Mouse (Mus musculus) heart, adult 2 months (tissue): ENCODE results near the gene Cebpa. TPM values are rescaled to one million over a fixed set of nuclear protein-coding genes. Genes with fewer than 3 reads are reported as not detected.

ENCODE experiments used
- DNase-seq, 2 experiments: peaks; one replicate each; pipeline ENCODE4 v3.0.0; 2021
- H3K27ac ChIP-seq: fragments of 200-600 bp; 2 replicates; pipeline ENCODE4 v1.8.1; 2022
- H3K27me3 ChIP-seq: fragments of 200-500 bp; 2 replicates; pipeline ENCODE4 v1.6.1; 2012; ENCODE audit warnings: mild to moderate bottlenecking, low read length, inconsistent platforms, mixed read lengths; ENCODE audit not compliant: control insufficient read depth, insufficient read depth
- H3K36me3 ChIP-seq: fragments of 200-500 bp; 2 replicates; pipeline ENCODE4 v1.6.1; 2012; ENCODE audit warnings: low read length, inconsistent platforms; ENCODE audit not compliant: control insufficient read depth, insufficient read depth
- H3K4me1 ChIP-seq: fragments of 200-500 bp; 2 replicates; pipeline ENCODE4 v1.6.1; 2011; ENCODE audit warnings: low read length; ENCODE audit not compliant: control insufficient read depth, insufficient read depth
- H3K4me3 ChIP-seq: fragments of 200-600 bp; 2 replicates; pipeline ENCODE4 v1.8.1; 2022
- H3K79me2 ChIP-seq: fragments of 200-500 bp; replicated peaks from 2 replicates; pipeline ENCODE4 v1.6.1; 2012; ENCODE audit warnings: mild to moderate bottlenecking, inconsistent platforms, low read length, moderate library complexity, mixed read lengths; ENCODE audit not compliant: control insufficient read depth, insufficient read depth
- H3K9ac ChIP-seq: fragments of 200-500 bp; 2 replicates; pipeline ENCODE4 v1.6.1; 2012; ENCODE audit warnings: low read depth, mild to moderate bottlenecking, control low read depth, inconsistent platforms, low read length, mixed read lengths
- CTCF ChIP-seq: fragments of 200-600 bp; IDR thresholded peaks from 2 replicates; pipeline ENCODE4 v1.8.1; 2022; ENCODE audit warnings: antibody characterized with exemption, mild to moderate bottlenecking, moderate library complexity
- EP300 ChIP-seq: fragments of 200-500 bp; IDR thresholded peaks from 2 replicates; pipeline ENCODE4 v1.6.1; 2011; ENCODE audit warnings: low read depth, low read length, control low read depth; ENCODE audit not compliant: insufficient read depth
- POLR2A ChIP-seq: fragments of 200-500 bp; IDR thresholded peaks from 2 replicates; pipeline ENCODE4 v1.6.1; 2011; ENCODE audit warnings: mild to moderate bottlenecking, low read depth, low read length, control low read depth; ENCODE audit not compliant: insufficient read depth
- WGBS: fragments of 180-500 bp; shearing (Covaris S2); methylation state at CpG from one replicate; pipeline ENCODE4 v1.1.7; 2018; 5-methylcytosine and 5-hydroxymethylcytosine counted together
- intact Hi-C: fragments of 180-260 bp; cut with DNase I; formaldehyde crosslinking; loops from one replicate; pipeline ENCODE4 v1.15.1; 2025
- polyA plus RNA-seq: library from polyadenylated mRNA; depleted of rRNA; stranded (reverse); fragments of >200 nt; gene quantifications from 2 replicates; pipeline ENCODE4 v1.2.3, GENCODE M21; 2012
- total RNA-seq, 2 experiments: library from RNA; stranded (reverse); gene quantifications; 2 replicates each; pipeline ENCODE4 v1.2.3; 2021

Cebpa gene
- total and polyA plus RNA-seq, 3 experiments, result 7.3 to 16.5 (median 7.8) TPM

DNA sequence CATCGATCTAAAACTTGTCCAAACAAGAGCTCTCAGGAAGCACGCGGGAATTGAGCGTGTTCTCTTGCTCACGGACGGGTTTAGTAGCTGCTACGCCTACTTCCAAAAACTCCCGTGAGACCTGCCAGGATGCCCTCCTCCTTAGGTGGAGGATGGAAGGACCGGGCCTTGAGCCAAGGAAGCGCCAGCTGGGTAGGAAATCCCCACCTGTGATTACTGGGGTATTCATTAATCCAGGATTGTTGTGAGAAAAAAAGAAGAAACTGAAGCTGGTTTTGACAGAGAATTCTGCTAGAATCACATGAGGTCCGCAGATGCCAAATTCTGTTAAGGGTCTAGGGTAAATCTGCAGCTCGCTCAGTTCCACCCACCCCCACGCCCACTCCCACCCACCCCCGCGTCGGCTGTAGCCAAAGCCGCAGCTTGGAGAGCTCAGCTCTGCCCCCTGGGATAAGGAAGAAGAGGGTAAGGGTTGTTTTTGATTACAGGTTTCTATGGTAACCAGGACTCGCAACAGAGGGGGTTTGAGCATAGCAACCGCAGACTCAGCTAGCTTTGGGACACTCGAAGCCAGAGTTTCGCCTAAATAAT lies 32.7 kb upstream of the Cebpa start:
- H3K9ac ChIP-seq, result no peak overlapping the region
- peak; percentile 23; the same call in 1 of the 2 replicates for TF ChIP-seq CTCF
- no peak for TF ChIP-seq POLR2A
- no peaks in the 10 kb centered on the region for H3K27me3 ChIP-seq
- no peak overlapping the region for H3K27ac ChIP-seq
- DNase-seq, result peak; percentile 36 to 37
- H3K4me3 ChIP-seq, result peak overlapping the region; percentile 32
- H3K79me2 ChIP-seq, result no peaks in the 10 kb centered on the region
- no peaks in the 10 kb centered on the region for H3K36me3 ChIP-seq
- peaks cover 5% of the 10 kb centered on the region for H3K4me1 ChIP-seq
- under 1% methylated on average over 21 of the region's 21 CpGs for WGBS
- intact Hi-C loops, result no loop called here

DNA sequence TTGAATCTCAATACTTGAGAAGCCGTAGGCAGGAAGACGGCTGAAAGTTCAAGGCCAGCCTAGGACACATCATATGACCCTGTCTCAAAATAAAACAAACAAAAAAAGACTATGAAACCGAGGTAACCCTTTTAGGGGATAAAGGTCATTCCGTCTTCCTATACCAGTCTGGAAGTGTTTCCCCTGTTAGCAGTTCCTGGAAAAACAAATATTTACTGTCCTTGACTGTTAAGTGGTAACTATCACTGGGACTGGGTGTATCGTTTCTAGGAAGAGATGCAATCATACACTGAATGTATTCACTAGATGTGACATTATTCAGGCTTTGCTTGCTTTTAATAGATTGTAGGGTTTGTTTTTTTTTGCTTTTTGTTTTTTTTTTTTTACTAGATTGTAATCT lies 28.5 kb upstream of the Cebpa start:
- Histone ChIP-seq H3K36me3 (no peaks in the 10 kb centered on the region), H3K27ac (no peak overlapping the region), H3K79me2 (no peaks in the 10 kb centered on the region), H3K9ac (no peak overlapping the region), H3K4me3 (no peak overlapping the region), H3K27me3 (no peaks in the 10 kb centered on the region), H3K4me1 (peaks cover 1% of the 10 kb centered on the region; the same call in 1 of the 2 replicates)
- intact Hi-C loops, result no loop called here
- DNase-seq, result no peak
- WGBS, result 71% methylated on average over 5 of the region's 5 CpGs
- TF ChIP-seq EP300 (no peak), POLR2A (no peak), CTCF (no peak)

DNA sequence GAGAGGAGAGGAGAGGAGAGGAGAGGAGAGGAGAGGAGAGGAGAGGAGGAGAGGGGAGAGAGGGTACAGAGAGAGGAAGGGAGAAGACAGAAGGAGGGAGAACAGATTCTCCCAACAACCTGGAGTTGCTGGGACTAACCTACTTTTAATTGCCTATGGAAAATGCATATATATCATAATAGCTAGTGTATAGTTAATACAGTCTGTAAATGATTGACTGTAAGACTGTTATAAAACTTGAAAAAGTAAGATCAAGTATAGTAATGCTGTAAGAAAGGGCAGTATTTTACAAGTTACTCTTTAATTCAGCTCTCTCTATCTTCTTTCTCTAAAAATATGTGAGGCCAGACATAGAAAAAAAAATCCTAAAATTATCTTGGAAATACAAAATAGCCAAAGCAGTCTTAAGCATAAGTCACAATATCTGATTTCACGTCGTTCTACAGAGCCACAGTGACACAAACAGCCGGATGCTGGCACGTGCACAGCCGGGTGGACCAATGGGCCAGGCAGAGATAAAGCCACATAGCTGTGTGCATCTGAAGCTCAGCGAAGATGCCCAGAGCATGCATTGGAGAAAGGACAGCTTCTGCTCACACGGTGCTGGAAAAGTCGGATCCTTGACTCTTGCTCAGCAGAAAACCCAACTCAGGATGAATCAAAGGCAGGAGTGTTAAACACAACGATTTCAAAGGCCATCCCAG lies 24.0 kb upstream of the Cebpa start:
- WGBS, result 67% methylated on average over 9 of the region's 9 CpGs
- H3K27me3 ChIP-seq, result no peaks in the 10 kb centered on the region
- H3K4me1 ChIP-seq, result no peaks in the 10 kb centered on the region
- no peak overlapping the region for H3K4me3 ChIP-seq
- no peak overlapping the region for H3K9ac ChIP-seq
- TF ChIP-seq CTCF (no peak), POLR2A (no peak), EP300 (no peak)
- no peak overlapping the region for H3K27ac ChIP-seq
- no peak for DNase-seq
- intact Hi-C loops, result no loop called here
- no peaks in the 10 kb centered on the region for H3K36me3 ChIP-seq
- no peaks in the 10 kb centered on the region for H3K79me2 ChIP-seq

DNA sequence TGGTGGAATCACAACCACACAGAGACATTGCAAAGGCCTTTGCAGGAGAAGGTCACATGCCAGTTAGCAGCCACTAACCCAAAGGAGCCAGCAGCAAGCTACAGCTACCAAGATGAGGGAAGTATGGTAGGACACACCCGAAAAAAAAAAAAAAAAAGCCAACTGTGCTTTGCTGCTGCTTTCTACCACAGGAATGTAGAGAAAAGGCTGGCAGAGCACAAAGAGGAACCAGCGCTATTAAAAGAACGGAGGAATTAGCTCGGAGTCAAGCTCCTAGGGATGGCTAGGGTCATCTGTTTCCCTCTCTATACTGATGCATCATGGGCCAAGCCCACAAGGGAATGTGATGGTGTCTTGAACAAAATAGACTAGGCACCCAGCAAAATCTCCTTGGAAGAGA lies 20.3 kb upstream of the Cebpa start:
- Histone ChIP-seq H3K36me3 (no peaks in the 10 kb centered on the region), H3K9ac (no peak overlapping the region), H3K27me3 (no peaks in the 10 kb centered on the region), H3K79me2 (no peaks in the 10 kb centered on the region), H3K4me3 (no peak overlapping the region), H3K27ac (no peak overlapping the region), H3K4me1 (no peaks in the 10 kb centered on the region)
- intact Hi-C loops, result no loop called here
- WGBS, result 51% methylated on average over 4 of the region's 4 CpGs
- no peak for DNase-seq
- TF ChIP-seq EP300 (no peak), CTCF (no peak), POLR2A (no peak)

DNA sequence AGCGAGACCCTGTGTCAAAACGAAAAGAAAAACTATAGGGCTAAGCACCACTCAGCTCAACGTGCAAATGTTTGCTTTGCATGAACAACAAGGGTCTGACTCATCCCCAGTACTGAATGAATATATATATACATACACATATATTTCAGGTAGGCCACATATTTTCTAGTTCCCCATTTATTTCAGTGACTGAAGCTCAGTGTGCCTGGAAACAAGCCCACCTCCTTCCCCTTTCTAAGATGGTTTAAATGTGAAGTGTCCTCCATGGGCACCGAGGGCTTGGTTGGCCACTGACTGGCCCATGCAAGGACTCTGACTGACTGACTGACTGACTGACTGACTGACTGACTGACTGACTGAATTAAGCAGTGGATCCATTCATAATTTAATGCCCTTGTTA lies 19.6 kb upstream of the Cebpa start:
- no peak overlapping the region for H3K4me3 ChIP-seq
- H3K36me3 ChIP-seq, result no peaks in the 10 kb centered on the region
- no peaks in the 10 kb centered on the region for H3K79me2 ChIP-seq
- no peaks in the 10 kb centered on the region for H3K4me1 ChIP-seq
- H3K9ac ChIP-seq, result no peak overlapping the region
- intact Hi-C loops, result no loop called here
- no peaks in the 10 kb centered on the region for H3K27me3 ChIP-seq
- TF ChIP-seq CTCF (no peak), EP300 (no peak), POLR2A (no peak)
- DNase-seq, result no peak
- WGBS, result 87% methylated on average over 4 of the region's 4 CpGs
- H3K27ac ChIP-seq, result no peak overlapping the region

DNA sequence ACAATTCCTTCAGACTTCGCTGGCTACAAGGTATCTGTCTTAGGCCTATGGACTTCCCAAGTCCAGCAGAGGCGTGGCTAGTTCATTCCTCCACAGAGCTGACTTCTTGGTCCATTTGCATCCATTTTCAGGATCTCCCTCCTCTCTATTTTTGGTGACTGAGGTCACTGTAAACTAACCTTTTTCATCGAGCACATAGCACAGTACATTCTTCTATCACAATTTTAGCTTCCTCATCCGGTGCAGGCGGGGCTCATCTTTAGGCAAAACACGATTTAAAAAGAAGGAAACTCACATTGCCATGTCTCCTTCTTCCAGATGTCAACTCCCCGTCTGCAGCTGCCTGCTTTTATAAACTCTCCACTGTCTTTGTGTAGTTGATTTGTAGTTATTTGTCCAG lies 12.5 kb upstream of the Cebpa start:
- Histone ChIP-seq H3K36me3 (no peaks in the 10 kb centered on the region), H3K4me3 (no peak overlapping the region), H3K79me2 (no peaks in the 10 kb centered on the region), H3K4me1 (no peaks in the 10 kb centered on the region), H3K27me3 (no peaks in the 10 kb centered on the region), H3K27ac (no peak overlapping the region), H3K9ac (no peak overlapping the region)
- 53% methylated on average over 7 of the region's 7 CpGs for WGBS
- TF ChIP-seq EP300 (no peak), POLR2A (no peak), CTCF (no peak)
- intact Hi-C loops, result no loop called here
- no peak for DNase-seq
